Mouse (Mus musculus) spleen, adult 12 weeks (tissue): ENCODE data around the gene Susd2.

Experiments
- DNase-seq: peaks from one replicate; pipeline ENCODE4 v3.0.0; 2022; ENCODE audit warnings: low spot score

Susd2 gene

GRCm38 (mm10) chr10:75625920-75626319 lies 17.9 kb downstream of the Susd2 start:
- no peak for DNase-seq

DNA sequence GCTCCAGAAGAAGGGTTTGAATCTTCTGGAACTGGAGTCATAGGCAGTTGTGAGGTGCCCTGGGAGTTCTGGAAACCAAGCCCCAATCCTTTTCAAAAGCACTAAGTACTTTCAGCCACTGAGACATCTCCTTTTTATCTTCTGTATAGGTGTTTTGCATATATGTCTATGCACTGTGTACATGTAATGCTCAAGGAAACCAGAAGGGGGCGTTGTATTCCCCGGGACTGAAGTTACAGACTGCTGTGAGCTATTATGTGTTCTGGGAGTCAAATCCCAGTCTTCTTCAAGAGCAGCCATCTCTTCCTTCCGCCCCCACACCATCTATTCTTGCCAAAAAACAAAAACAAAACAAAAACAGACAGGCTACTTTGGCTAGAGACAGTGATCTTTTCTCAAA lies 23.0 kb downstream of the Susd2 start:
- no peak for DNase-seq

DNA sequence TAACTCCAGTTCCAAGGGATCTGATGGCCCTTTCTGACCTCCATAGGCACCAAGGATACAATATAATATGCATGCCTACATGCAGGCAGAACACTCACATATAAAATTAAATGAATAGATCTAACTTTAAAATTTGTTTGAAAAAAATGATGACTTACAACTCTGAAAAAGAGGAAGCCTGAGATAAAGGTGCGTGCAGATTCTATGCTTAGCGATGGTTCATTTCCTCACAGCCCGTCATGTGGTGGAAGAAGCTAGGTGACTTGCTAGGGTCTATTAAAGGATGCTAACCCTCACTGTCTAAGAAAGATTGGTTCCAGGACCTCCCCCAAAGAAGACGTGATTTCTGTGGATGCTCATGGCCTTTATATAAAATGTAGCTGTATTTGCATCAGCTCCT lies 27.8 kb downstream of the Susd2 start:
- DNase-seq, result no peak

GRCm38 (mm10) chr10:75610486-75610885 lies 33.3 kb downstream of the Susd2 start:
- no peak for DNase-seq

- DNase-seq, result no peak
Observed at GRCm38 (mm10) chr10:75608975-75609374, 34.8 kb downstream of the Susd2 start.

DNA sequence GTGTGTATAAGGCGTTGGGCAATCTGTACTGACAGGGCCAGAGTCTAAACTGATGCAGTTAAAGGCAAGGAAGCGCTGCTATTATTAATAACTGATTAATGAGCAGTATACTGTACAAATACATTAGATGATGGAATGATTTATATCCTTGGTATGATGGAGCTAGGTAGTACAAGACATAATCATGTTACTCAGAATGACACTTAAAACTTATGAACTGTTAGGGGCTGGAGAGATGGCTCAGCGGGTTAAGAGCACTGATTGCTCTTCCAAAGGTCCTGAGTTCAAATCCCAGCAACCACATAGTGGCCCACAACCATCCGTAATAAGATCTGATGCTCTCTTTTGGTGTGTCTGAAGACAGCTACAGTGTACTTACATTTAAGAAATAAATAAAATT lies 36.6 kb downstream of the Susd2 start:
- no peak for DNase-seq

GRCm38 (mm10) chr10:75605162-75605846 lies 38.5 kb downstream of the Susd2 start:
- DNase-seq, result no peak

DNA sequence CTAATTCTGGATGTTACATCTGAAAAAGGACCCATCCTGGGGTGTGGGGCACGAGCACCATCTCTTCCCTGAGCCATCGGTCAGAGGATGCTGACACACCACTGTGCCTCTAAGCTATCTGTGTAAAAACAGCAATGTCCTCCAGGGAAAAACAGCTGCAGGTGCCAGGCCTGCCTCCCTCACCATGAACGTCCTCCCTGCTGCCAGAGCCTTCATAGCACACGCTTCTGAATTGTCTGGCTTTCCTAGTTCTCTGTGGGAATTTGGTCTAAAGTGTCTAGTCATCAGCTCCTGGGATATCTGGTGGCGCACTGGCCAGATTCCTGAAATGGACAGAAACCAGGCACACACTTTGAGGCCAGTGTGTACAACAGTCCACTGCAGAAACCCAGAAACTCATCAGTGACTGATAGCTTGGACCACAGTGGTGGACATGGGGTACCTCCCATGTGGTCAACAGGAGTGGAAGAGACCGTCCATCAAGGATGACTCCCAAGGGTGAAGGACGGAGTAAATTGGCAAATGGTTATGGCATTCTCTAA lies 43.5 kb downstream of the Susd2 start:
- DNase-seq, result no peak

GRCm38 (mm10) chr10:75595981-75596380 lies 47.8 kb downstream of the Susd2 start:
- DNase-seq, result no peak

GRCm38 (mm10) chr10:75592585-75592984 lies 51.2 kb downstream of the Susd2 start:
- no peak for DNase-seq

DNA sequence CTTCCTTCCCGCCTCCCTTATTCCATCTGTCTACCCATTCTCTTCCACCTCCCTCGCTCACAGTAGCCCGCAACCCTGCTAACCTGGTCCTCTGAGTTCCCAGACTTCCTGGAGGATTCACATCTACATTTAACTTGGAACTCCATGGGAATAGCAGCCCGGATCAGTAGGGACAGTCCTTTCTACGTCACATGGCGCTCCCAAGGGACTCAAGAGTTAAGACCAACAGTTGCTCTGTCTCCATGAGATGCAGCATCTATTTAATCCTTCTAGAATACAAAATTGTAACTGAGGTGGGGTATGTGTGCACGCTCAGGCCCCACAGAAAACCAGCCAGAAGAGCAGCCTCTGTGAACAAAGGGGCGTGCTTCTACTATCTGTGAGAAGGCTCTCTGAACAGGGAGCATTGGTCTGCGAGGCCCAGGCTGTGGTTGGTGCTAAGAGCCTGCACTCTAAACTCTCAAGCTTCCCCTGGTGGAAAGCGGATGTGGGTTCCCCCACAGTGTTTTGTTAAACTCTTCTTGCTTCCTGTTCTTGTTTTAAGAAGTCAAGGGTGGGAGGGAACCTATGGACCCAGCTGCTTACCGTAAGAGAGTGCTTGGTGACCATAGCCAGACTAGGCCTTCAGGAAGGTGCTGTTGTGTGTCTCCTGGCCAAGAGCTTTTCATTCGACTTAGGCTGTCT lies 52.5 kb downstream of the Susd2 start:
- peak; percentile 58 for DNase-seq

- no peak for DNase-seq
Observed at GRCm38 (mm10) chr10:75589651-75590050, 54.2 kb downstream of the Susd2 start.

GRCm38 (mm10) chr10:75589129-75589528 lies 54.7 kb downstream of the Susd2 start, which contains the start of gene Ggt5:
Ggt5 (plus strand) TSS chr10:75589340.
- no peak for DNase-seq

GRCm38 (mm10) chr10:75588336-75588735 lies 55.5 kb downstream of the Susd2 start:
- no peak for DNase-seq

- DNase-seq, result no peak
Observed at GRCm38 (mm10) chr10:75587781-75588180, 56.0 kb downstream of the Susd2 start.
